Mouse (Mus musculus): ENCODE results near the gene Adra2b.

Gene Adra2b

GRCm38 (mm10) chr2:127362459-127363281 is at the start of gene Adra2b:
Gene Adra2b, plus strand, starts transcription at chr2:127363208.
- under 1% methylated on average over 46 of the region's 49 CpGs for WGBS

- 71% methylated on average over 4 of the region's 4 CpGs for WGBS
Observed at GRCm38 (mm10) chr2:127313878-127314277, 49.1 kb upstream of the Adra2b start.

- WGBS = 77% methylated on average over 6 of the region's 6 CpGs
Observed at GRCm38 (mm10) chr2:127314467-127315154, 48.4 kb upstream of the Adra2b start.

DNA sequence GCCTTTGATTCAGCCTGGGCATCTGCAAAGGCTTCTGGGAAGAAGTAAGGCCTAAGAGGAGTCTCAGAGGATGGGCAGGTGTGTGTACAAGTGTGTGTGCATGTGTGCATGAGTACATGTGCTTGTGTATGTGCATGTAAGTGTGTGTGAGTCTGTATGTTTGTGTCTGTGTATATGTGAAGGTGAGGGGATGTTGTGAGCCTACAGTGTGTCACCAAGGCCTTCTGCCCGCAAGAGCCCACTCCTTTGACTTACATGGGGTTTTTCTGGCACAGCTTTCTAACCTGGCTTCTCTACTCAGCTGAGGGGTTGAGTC is 47.9 kb upstream of the Adra2b start:
- 100% methylated on average over 1 of the region's 1 CpGs for WGBS

DNA sequence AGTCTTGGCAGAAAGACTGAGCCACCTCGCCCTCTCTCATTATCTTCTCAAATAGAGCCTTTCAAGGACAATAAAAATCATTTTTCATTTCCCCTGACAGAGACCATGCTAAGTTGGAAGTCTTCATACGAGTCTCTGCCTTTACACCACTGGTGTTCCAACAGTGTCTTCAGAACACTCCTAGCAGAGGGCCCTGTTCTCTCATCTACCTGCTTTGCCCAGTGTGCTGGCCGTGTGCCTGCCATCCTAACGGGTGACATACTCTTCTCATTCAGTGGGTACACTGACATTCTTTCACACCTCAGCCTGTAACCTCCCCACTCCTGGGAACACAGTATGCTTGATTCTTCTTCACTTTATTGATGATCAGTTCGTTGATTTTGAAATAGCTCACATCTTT is 46.6 kb upstream of the Adra2b start:
- 91% methylated on average over 5 of the region's 5 CpGs for WGBS

- WGBS = 86% methylated on average over 4 of the region's 4 CpGs
Observed at GRCm38 (mm10) chr2:127318136-127318535, 44.9 kb upstream of the Adra2b start.

- WGBS = 76% methylated on average over 4 of the region's 4 CpGs
Observed at GRCm38 (mm10) chr2:127319071-127319470, 43.9 kb upstream of the Adra2b start.

- WGBS = 78% methylated on average over 6 of the region's 6 CpGs
Observed at GRCm38 (mm10) chr2:127322671-127323285, 40.2 kb upstream of the Adra2b start.

- 93% methylated on average over 1 of the region's 1 CpGs for WGBS
Observed at GRCm38 (mm10) chr2:127323667-127324066, 39.3 kb upstream of the Adra2b start.

DNA sequence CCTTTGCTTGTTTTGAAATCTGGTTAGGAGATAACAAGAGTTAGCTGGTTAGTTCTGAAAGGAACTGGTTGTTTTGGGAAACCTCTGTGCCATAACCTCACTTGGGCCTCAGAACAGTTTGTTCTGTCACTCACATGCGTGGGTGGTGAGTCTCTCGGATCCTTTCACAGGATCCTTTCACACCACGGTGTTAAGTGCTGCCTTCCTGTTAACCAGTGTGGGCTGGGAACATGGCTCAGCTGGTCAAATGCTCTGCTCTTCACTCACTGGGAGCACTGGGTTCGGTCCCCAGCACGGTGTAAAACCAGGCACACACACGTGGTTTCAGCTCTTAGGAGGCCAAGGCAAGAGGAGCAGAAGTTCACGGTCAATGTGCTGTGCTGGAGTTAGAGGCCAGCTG is 38.6 kb upstream of the Adra2b start:
- WGBS = 60% methylated on average over 7 of the region's 7 CpGs

DNA sequence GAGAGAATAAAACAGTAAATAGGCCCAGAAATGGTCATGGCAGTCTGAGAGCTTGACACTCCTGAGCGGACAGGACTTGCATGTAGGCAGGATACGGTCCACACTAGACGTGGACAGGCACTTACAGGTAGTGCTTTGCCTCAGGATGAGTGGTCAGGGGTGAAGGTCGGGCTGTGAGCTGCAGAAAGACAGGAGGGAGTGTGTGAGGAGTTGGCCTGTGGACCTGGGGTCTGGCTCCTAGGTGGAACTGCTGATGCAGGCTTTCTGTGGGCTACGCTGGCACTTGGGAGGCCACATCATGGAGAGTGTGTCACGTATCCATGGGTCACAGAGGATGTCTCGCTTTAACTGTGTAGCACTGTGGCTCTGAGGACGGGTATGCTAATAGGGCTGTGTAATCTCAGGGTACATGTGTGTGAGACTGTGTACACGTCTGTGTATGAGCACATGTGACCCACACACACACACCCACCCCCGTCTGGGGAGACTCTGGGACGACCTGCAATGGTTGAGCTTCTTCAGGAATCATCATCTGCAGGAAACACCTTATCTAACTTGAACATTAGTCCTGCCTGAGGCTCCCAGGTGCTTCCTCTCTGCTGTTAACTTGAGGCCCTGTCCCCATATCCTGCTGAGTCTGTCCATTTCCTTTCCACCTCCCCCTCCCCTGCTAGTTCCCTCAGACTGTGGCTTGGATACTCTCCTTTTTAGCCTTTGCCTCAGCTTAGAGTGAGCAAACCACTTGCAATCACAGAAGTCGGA is 34.7 kb upstream of the Adra2b start:
- 79% methylated on average over 12 of the region's 12 CpGs for WGBS

- WGBS = 79% methylated on average over 14 of the region's 14 CpGs
Observed at GRCm38 (mm10) chr2:127332807-127333570, 30.0 kb upstream of the Adra2b start.

DNA sequence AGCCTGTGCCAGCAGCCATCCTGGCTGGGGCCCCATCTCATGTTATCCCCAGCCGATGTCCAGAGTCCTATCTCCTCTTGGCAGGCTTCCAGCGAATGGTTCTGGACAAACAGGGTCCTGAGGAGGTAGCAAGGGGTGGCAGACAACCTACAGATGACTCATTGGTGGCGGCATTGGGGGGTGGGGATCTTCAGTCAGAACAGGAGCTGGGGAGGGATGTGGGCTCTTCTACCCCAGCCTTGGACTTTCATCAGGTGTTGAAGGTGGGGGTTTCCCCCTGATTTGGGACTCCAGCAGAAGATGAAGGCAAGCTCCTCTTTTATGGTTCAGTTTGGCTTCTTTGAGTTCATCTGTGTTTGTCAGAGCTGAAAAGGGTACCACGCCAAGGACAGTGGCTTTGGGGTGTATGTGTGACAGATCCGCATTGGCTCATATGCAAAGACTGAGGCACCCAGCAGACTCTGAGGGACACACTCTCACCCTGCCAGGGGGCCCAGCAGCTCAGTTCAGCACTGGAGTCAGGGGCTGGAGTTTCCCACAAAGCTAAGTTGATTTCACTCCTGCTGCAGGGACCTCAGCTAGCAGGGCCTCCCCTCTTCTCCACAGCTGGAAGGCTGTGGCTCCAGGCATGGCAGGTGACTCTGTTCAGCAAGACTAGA is 28.9 kb upstream of the Adra2b start:
- 80% methylated on average over 5 of the region's 5 CpGs for whole genome bisulfite sequencing

GRCm38 (mm10) chr2:127335078-127335541 is 27.9 kb upstream of the Adra2b start:
- 59% methylated on average over 11 of the region's 11 CpGs for WGBS

GRCm38 (mm10) chr2:127335767-127336496 is 27.1 kb upstream of the Adra2b start, which contains the start of gene Dusp2:
Gene Dusp2, plus strand, starts transcription at chr2:127336159.
- WGBS = under 1% methylated on average over 76 of the region's 76 CpGs

GRCm38 (mm10) chr2:127336497-127336832 is 26.5 kb upstream of the Adra2b start:
- WGBS = 5% methylated on average over 33 of the region's 33 CpGs

DNA sequence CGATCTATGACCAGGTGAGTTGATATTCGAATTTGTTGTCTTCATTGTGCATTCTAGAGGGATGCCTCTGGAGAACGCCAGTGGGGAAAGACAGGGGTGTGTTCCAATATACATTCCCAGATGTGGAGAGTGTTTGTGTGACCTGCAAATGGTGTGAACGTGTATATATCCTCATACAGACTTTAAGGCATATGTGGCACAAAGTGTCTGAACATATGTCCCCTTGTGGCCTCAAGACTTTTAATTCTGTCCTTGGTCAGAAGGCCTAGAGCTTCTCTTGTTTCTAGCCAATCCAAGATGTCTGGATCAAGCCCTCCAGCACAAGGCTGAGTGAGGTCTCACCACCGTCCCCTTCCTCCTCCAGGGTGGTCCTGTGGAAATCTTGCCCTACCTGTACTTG is 26.1 kb upstream of the Adra2b start:
- WGBS = 53% methylated on average over 5 of the region's 5 CpGs

DNA sequence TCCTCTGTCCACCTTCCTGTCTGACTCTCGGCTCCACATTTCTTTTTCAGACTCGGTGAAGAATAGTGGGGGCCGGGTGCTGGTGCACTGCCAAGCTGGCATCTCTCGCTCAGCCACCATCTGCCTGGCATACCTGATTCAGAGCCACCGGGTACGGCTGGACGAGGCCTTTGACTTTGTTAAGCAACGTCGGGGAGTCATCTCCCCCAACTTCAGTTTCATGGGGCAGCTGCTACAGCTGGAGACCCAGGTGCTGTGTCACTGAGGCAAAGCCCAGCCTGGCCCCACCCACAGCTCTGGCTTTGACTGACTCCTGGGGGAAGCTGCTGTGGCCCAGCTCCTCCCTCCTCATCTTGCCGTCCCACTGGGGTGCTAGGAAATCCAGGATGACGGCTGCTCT is 25.5 kb upstream of the Adra2b start:
- WGBS = 52% methylated on average over 11 of the region's 11 CpGs

DNA sequence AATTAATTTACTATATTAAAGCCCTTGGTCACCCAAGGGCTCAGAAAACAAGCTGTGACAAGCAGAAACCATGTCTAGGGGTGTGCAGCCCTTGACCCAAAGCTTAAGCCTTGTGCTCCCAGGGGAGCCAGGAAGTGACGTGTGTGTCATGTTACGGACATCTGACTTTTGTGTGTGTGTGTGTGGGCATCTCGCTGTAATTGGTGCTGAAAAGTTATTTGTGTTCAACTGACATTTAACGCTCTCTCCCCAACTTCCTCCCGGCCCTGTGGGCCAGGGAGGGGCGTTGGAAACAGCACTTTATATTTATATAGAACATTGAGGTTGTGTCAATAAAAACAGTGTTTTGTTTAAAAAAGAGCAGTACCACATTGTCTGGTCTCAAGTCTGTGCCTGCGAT is 25.0 kb upstream of the Adra2b start:
- WGBS = 68% methylated on average over 7 of the region's 7 CpGs

GRCm38 (mm10) chr2:127338416-127338815 is 24.6 kb upstream of the Adra2b start, which contains the start of gene Astl:
Gene Astl, plus strand, starts transcription at chr2:127338639.
- 91% methylated on average over 4 of the region's 4 CpGs for WGBS
